Mouse (Mus musculus) lung, embryonic 14.5 days (tissue): ENCODE measurements around the gene Plxnc1. TPM values are rescaled to one million over a fixed set of nuclear protein-coding genes. Genes with fewer than 3 reads are reported as not detected.

Source experiments
- ATAC-seq: fragments of 200-750 bp; cut with Nextera tagmentation; 2 replicates; pipeline ENCODE4 v1.8.0; 2017; ENCODE audit warnings: mild to moderate bottlenecking, moderate TSS enrichment, moderate library complexity; ENCODE audit not compliant: insufficient read depth
- DNase-seq: peaks from one replicate; pipeline ENCODE4 v3.0.0-alpha.2; 2015
- H3K27ac ChIP-seq: fragments of 300-500 bp; sonication (generic); 2 replicates; pipeline ENCODE4 v1.5.1; 2014; ENCODE audit warnings: low read depth, mild to moderate bottlenecking, moderate library complexity
- H3K27me3 ChIP-seq: fragments of 300-500 bp; sonication (generic); 2 replicates; pipeline ENCODE4 v1.6.1; 2014; ENCODE audit warnings: low read length, control low read depth; ENCODE audit not compliant: insufficient read depth
- H3K36me3 ChIP-seq: fragments of 300-500 bp; sonication (generic); 2 replicates; pipeline ENCODE4 v1.6.1; 2014; ENCODE audit warnings: control low read depth; ENCODE audit not compliant: insufficient read depth
- H3K4me1 ChIP-seq: fragments of 300-500 bp; sonication (generic); 2 replicates; pipeline ENCODE4 v1.6.1; 2014; ENCODE audit warnings: antibody characterized with exemption, control low read depth; ENCODE audit not compliant: insufficient read depth
- H3K4me2 ChIP-seq: fragments of 300-500 bp; sonication (generic); 2 replicates; pipeline ENCODE4 v1.6.1; 2014; ENCODE audit warnings: mild to moderate bottlenecking
- H3K4me3 ChIP-seq: fragments of 300-500 bp; sonication (generic); 2 replicates; pipeline ENCODE4 v1.5.1; 2014; ENCODE audit warnings: low read depth, low read length
- H3K9ac ChIP-seq: fragments of 300-500 bp; sonication (generic); 2 replicates; pipeline ENCODE4 v1.6.1; 2014
- H3K9me3 ChIP-seq: fragments of 300-500 bp; sonication (generic); 2 replicates; pipeline ENCODE4 v1.6.1; 2016; ENCODE audit warnings: low read depth, low read length, control low read depth
- CTCF ChIP-seq: IDR thresholded peaks from 2 replicates; pipeline ENCODE4 v1.5.1; 2016; ENCODE audit warnings: antibody characterized with exemption, low read depth
- WGBS: fragments of 180-500 bp; shearing (Covaris S2); extraction: QIAGEN DNeasy Blood & Tissue Kit; methylation state at CpG from one replicate; pipeline ENCODE4 v1.1.7; 2014; 5-methylcytosine and 5-hydroxymethylcytosine counted together
- polyA plus RNA-seq: library from polyadenylated mRNA; unstranded; fragments of >200 nt; fragmentation: Nextera tagmentation; extraction: Ambion mirVana; gene quantifications from 2 replicates; pipeline ENCODE4 v1.2.1, GENCODE M21; 2014

Gene Plxnc1
- polyA plus RNA-seq, 1 experiment from 2014 or later = 11.7 TPM

- Histone ChIP-seq H3K4me1 (peaks cover 19% of the 10 kb centered on the region), H3K9ac (no peak overlapping the region), H3K27ac (peak overlapping the region; percentile 47; the same call in 1 of the 2 replicates), H3K27me3 (no peaks in the 10 kb centered on the region), H3K9me3 (no peaks in the 10 kb centered on the region), H3K4me2 (no peak overlapping the region), H3K36me3 (0 out of 2 replicates have a peak, but pooled peaks cover under 1% of the 10 kb centered on the region), H3K4me3 (no peak overlapping the region)
- DNase-seq = no peak
- no peak for TF ChIP-seq CTCF
- no peak for ATAC-seq
- WGBS = 94% methylated on average over 2 of the region's 2 CpGs
Measured at GRCm38 (mm10) chr10:94825951-94826350, 118.7 kb downstream of the Plxnc1 start.

GRCm38 (mm10) chr10:94823971-94824760, 120.5 kb downstream of the Plxnc1 start:
- 26% methylated on average over 11 of the region's 11 CpGs for WGBS
- Histone ChIP-seq H3K9ac (no peak overlapping the region), H3K4me2 (peak overlapping the region; percentile 21; the same call in 1 of the 2 replicates), H3K27ac (peak overlapping the region; percentile 90), H3K9me3 (no peaks in the 10 kb centered on the region), H3K36me3 (no peaks in the 10 kb centered on the region), H3K4me3 (no peak overlapping the region), H3K4me1 (peaks cover 14% of the 10 kb centered on the region), H3K27me3 (no peaks in the 10 kb centered on the region)
- ATAC-seq (peak; percentile 61), DNase-seq (peak; percentile 90)
- no peak for TF ChIP-seq CTCF

- Histone ChIP-seq H3K27ac (no peak overlapping the region), H3K9ac (no peak overlapping the region), H3K9me3 (no peaks in the 10 kb centered on the region), H3K27me3 (no peaks in the 10 kb centered on the region), H3K4me3 (no peak overlapping the region), H3K4me2 (no peak overlapping the region), H3K36me3 (no peaks in the 10 kb centered on the region), H3K4me1 (peaks cover 6% of the 10 kb centered on the region; the same call in 1 of the 2 replicates)
- 86% methylated on average over 17 of the region's 17 CpGs for WGBS
- DNase-seq (no peak), ATAC-seq (no peak)
- no peak for TF ChIP-seq CTCF
Measured at GRCm38 (mm10) chr10:94818781-94819665, 125.6 kb downstream of the Plxnc1 start.

DNA sequence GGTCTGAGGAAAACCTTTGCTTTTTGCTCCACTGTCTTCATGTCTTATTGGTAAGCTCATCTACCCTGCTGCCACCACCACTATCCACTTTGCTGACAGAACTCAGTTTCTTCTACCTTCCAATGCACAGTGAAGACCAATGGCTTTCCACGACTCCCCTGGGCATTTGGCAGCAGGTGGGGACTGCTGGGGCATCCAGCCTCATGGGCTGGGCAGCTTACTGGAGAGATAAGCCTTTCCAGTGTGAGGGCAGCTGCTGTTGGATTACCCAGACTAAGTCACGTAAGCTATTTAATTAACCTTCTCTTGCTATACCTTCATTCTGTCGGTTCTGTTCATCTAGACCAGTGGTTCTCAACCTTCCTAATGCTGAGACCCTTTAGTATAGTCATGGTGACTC, 126.5 kb downstream of the Plxnc1 start:
- no peak for DNase-seq

GRCm38 (mm10) chr10:94811907-94812851, 132.5 kb downstream of the Plxnc1 start:
- H3K4me3 ChIP-seq = no peak overlapping the region
- H3K9me3 ChIP-seq = no peaks in the 10 kb centered on the region
- H3K27ac ChIP-seq = no peak overlapping the region
- H3K27me3 ChIP-seq = no peaks in the 10 kb centered on the region
- WGBS = 68% methylated on average over 17 of the region's 17 CpGs
- DNase-seq = no peak
- H3K4me1 ChIP-seq = no peaks in the 10 kb centered on the region
- 0 out of 2 replicates have a peak, but pooled peaks cover 4% of the 10 kb centered on the region for H3K36me3 ChIP-seq
- no peak overlapping the region for H3K9ac ChIP-seq
- H3K4me2 ChIP-seq = no peak overlapping the region
- no peak for ATAC-seq
- no peak for TF ChIP-seq CTCF

More for the DNA sequence above, 126.5 kb downstream of the Plxnc1 start:
- WGBS = 82% methylated on average over 3 of the region's 3 CpGs
- no peak for ATAC-seq
- Histone ChIP-seq H3K4me2 (no peak overlapping the region), H3K4me3 (no peak overlapping the region), H3K9me3 (no peaks in the 10 kb centered on the region), H3K36me3 (no peaks in the 10 kb centered on the region), H3K27me3 (no peaks in the 10 kb centered on the region), H3K4me1 (no peaks in the 10 kb centered on the region), H3K27ac (no peak overlapping the region), H3K9ac (no peak overlapping the region)
- no peak for TF ChIP-seq CTCF

DNA sequence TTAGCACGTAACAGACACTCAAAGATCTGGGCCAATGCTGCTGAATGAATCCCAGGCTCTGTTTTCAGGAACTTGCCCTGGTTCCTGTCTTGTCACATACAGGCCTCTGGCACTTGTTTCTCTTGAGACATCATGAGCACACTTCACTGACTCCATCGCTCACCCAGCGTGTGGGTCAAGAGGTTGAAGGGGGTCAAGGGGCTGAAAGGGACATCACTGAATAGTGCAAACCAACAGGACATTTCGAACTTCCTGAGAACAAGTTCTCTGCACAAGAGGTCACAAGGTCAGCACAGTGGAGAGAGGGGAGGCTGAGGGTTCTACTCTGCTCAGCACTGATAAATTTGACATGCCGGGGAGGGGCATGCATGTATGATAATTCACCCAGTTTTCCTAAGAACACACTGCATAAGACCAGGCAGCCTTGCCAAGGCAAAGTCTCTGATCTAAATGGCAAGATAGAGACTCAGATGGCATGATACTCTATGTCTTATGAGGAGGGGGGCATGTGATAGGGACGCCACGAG, 134.6 kb downstream of the Plxnc1 start:
- DNase-seq (no peak), ATAC-seq (no peak)
- 61% methylated on average over 7 of the region's 7 CpGs for WGBS

More for the DNA sequence above, 134.6 kb downstream of the Plxnc1 start:
- Histone ChIP-seq H3K4me1 (no peaks in the 10 kb centered on the region; the same call in 1 of the 2 replicates), H3K9me3 (no peaks in the 10 kb centered on the region), H3K9ac (no peak overlapping the region), H3K4me3 (no peak overlapping the region), H3K27ac (no peak overlapping the region), H3K4me2 (no peak overlapping the region), H3K27me3 (no peaks in the 10 kb centered on the region), H3K36me3 (0 out of 2 replicates have a peak, but pooled peaks cover 4% of the 10 kb centered on the region)
- no peak for TF ChIP-seq CTCF
